Mouse (Mus musculus) thymus, adult 18-20 months (tissue): ENCODE results near the gene Ano6.
A peak's percentile ranks its signal among the peaks of the same experiment; 100 is the strongest.

Experiments
- DNase-seq, 2 experiments: peaks; one replicate each; pipeline ENCODE4 v3.0.0; 2022; ENCODE audit warnings: mixed read lengths in 2 of 2

The Ano6 gene

DNA sequence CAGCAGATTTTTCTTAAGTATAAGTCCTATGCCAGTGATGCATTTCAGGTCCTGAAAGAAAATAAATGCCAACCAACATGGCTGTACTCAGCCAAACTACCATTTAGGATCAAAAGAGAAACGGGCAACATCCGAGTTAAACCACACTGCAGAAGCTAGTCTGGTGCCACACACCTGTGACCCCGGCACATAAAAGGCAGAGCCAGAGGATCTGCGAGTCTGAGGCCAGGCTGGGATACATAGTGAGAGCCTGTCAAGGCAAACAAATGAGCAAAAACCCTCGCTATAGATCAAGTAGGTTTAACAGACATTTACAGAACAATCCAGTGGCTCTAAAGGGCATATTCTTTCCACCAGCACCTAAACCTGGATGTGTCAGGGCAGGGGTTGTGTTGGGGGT is 190.0 kb downstream of the Ano6 start:
- DNase-seq = peak in 1 of 2 experiments; percentile 25

DNA sequence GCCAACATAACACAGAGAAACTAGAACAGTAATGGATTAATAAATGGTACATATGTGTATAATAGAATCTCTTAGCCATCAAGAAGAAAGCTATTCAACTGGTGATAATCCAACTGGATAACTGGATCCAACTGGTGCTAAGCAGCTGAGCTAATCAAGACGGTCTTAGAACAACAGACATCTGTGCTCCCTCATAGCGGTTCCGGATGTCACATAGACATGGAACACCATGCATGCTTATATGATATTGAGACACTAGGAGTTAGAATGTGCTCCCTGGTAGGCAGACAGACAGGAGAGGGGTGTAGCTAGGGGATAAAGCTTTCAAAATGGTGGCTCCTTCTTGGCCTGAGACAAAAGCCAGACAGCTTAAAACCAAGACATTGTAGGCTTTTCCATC is 197.3 kb downstream of the Ano6 start:
- DNase-seq = no peak

DNA sequence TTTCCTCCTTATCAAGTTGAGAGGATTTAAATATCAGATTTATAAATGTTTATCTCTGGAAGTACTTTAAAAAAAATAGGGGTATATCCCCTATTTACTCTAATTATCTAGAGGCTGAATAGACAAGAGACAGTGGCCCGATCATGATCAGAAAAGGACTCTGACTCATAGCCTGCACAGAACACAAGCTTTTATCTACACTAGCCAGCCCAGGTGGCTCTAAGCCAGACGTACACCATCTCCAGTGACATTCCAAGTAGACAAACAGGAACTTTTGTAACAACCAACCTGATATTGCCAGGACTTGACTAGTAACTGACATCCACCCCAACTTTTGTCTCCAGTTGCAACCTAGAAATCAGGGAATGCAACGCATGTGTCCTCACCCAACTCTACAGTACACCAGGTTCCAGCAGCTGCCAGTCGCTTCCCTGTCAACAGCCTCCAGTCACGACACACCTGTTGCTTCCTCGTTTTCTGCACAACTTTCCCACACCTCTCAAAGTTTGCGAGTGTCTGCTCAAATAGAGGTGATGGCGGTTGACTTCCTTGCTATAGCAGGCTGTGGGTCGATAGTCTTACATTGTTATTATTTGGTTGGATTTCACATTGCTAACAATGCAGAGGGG is 199.0 kb downstream of the Ano6 start:
- DNase-seq = no peak

DNA sequence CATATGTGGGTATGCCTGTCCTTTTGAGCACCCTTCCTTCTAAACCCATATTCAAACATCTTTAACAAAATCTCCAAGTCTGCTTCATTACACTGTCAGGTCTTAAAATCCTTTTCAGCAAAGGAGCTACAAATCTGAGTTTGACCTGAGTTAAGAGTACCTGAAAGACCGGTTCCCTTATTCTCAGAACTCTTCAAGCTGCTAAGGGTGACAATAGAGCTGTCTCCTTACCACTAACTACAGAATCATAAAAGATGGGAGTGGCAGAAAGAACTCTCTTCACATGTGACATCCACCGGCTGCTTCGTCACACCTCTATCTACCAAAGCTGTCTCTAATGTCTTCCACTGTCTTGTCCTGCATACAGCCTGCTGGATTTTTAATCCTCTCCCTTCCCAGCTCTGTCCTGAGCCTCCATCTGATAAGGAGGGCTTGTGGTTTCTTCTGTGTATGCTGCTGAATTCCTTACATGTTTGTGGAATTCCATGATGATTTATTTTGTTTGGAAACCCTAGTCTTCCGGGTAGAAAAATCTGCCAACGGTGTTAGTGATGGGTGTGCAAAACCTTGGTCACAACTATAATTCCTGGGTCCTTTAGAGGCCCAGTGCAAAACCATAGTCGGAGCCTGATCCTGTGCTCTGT is 212.4 kb downstream of the Ano6 start:
- DNase-seq = no peak

DNA sequence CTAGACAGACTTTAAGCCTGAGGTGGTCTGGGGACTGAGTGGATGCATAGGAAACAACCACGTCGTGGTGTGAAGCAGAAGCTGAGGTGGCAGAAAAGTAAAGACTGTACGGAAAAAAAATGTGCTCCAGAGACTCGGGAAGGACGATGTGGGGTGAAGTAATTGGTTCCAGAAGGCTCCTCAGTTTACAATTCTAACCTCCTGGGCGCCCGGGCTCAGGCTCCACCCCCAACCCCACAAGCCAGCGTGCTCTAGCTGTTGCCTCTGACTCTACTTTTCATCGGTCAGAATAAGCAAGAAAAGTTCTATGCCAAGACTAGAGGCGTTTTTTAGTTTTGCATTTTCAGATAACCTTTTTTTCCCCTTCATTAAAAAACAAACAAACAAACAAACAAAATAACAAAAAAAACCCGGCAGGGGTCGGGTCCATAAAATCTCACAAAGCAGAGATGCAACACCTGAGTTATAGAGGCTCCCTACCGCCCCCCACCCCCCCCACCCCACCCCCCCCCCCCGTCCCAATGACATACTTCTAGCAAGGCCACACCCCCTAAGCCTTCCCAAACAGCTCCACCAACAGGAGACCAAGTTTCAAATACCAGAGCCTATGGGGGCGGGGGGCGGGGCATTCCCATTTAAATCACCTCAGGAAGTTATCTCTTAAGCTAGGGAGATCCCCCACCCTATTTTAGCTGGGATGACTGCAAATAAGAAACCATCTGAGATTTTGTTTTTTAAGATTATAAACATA is 221.2 kb downstream of the Ano6 start:
- DNase-seq = no peak

DNA sequence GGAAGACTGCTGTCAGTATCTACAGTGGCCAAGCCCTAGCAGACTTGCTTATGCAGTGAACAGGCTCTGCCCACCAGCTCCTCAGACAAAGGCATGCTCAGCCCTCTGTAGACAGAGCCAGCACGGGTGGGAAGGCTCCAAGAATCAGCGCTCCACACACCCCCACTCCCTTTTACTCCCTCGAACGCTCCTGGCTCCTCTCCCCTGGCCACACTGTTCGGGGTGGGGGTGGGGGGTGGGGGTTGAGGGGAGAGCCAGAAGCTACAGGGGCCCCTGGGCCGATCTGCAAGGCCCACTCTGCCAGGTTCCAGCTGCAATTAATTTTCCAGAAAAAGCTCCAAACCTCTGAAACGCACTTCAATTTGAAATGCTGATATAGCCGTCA is 221.7 kb downstream of the Ano6 start:
- DNase-seq = no peak

DNA sequence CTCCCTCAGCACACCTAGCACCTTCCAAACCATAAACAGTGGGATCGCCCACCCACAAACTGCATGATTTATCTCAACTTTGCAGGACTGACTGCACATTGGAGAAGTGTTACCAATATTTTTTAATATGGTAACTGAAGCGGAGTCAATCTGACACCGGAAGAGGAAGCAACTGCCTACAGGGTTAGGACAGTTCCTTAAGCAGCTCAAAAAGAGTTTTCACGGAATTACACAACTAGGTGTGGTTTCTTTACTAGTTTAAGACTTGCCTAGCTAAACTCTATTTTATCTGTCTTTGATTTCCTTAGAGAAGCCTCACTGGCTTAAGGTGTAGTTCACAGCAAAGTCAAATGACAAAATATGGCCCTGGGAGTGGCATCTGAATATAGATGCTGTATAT is 223.9 kb downstream of the Ano6 start:
- DNase-seq = no peak

DNA sequence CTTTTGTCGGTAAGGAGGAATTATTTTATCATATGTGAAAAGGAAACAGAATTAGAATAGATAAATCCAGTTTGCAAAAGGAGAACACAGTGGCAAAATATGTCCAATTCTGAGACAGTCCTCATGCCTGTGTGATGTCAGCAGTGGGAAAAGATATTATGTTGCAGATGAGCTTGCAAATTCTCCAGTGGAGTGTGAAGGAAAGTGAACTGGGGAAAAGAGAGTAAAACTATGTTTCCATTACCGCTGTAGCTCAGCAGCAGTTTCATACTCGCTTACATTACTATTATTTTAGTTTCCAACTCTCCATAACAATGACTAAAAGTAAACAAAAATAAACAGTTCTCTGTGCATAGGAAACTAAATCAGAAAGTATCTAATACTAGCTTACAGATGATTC is 229.8 kb downstream of the Ano6 start:
- no peak for DNase-seq

DNA sequence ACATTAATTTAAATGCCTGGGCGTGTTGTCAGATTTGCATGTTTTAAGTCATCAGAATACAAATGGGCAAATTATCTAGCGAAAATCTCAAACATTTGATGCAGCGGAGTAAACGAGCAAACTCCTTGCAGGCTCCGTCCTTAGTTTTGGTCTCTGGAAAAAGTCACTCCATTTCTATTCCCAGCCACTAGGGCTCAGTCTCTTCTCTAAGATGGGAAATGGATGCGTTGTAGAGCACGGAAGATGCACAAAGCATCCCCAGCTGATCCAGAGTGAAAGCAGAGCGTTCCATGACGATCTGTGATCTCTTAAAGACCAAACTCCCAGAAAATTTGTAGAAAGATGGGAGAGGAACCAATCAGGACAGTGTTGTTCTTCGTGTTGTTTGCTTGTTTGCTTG is 230.9 kb downstream of the Ano6 start:
- DNase-seq = no peak
